Mouse (Mus musculus) gastrocnemius, postnatal 10 days (tissue): ENCODE results near the gene Fstl3. TPM values are rescaled to one million over a fixed set of nuclear protein-coding genes. Genes with fewer than 3 reads are reported as not detected.

Experiments
- DNase-seq: peaks from one replicate; pipeline ENCODE4 v3.0.0; 2021; ENCODE audit warnings: mixed read lengths
- total RNA-seq, 2 experiments: library from RNA; stranded (reverse); gene quantifications; 2 replicates each; pipeline ENCODE4 v1.2.3; 2021

Gene Fstl3
- total RNA-seq, 2 experiments from 2014 or later = 1.1 to 1.6 TPM

- peak; percentile 81 for DNase-seq
Observed at GRCm38 (mm10) chr10:79788386-79789158, 11.5 kb downstream of the Fstl3 start.

GRCm38 (mm10) chr10:79789581-79789980 is 12.5 kb downstream of the Fstl3 start:
- no peak for DNase-seq

GRCm38 (mm10) chr10:79790861-79791260 is 13.8 kb downstream of the Fstl3 start, which contains the start of gene Prss57:
TSS of gene Prss57 (minus strand) at chr10:79790961.
- no peak for DNase-seq

GRCm38 (mm10) chr10:79792339-79793040 is 15.4 kb downstream of the Fstl3 start:
- DNase-seq = no peak

GRCm38 (mm10) chr10:79793051-79793737 is 16.1 kb downstream of the Fstl3 start, which contains the start of gene Palm:
TSS of gene Palm (plus strand) at chr10:79793572.
- DNase-seq = peak; percentile 86

- DNase-seq = no peak
Observed at GRCm38 (mm10) chr10:79793738-79794490, 16.8 kb downstream of the Fstl3 start.

- peak; percentile 53 for DNase-seq
Observed at GRCm38 (mm10) chr10:79794491-79794931, 17.4 kb downstream of the Fstl3 start.

DNA sequence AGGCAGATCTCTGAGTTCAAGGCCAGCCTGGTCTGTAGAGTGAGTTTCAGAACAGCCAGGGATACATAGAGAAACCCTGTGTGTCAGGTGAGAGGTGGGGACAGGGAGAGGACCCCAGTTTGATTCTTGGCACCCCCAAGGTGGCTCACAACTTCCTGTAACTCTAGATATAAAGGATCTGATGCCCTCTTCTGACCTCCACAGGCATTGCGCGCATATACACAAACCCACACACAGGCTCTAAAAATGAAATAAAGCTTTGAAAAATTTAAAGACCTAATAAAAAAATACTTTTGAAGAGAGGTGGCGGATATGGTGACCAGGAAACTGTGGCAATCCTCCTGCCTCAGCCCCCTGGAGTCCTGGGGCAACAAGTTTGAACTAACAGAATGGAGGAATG is 18.8 kb downstream of the Fstl3 start:
- no peak for DNase-seq

DNA sequence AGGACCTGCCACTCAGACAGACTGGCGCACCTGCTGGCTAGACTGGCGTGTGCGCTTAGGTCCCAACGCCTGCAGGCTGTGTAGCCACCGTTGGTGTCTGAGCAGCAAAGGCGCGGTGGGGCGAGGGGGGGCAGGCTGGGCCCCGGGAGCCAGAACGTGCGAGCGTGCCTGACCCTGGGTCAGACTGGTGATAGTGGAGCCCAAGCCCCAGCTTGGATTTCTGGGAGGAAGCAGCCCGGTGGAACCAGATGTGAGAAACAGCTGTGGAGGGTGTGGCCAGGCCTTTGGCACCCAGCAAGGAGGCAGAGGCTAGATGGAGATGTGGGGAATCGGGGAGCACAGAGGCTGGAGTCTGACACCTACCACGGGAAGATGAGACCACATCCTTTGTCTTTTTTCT is 20.3 kb downstream of the Fstl3 start:
- peak; percentile 40 for DNase-seq

- DNase-seq = no peak
Observed at GRCm38 (mm10) chr10:79798289-79798928, 21.3 kb downstream of the Fstl3 start.

DNA sequence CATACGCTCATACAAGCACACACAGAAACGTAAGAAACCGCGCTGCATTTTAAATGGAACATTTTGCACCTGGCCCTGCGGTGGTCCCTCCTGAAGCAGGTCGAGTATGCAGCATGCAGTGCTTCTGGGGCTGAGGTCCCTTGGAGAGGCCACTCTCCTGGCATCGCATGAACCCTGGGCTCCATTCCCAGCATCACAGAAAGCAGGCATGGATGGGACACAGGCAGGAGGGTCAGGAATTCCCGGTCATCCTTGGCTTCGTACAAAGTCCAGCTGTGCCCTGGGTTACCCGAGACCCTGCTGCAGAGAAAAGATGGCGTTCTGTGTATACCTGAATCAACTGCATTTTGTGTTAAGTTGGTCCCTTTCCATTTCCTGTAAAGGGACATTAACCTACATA is 23.4 kb downstream of the Fstl3 start:
- DNase-seq = no peak

DNA sequence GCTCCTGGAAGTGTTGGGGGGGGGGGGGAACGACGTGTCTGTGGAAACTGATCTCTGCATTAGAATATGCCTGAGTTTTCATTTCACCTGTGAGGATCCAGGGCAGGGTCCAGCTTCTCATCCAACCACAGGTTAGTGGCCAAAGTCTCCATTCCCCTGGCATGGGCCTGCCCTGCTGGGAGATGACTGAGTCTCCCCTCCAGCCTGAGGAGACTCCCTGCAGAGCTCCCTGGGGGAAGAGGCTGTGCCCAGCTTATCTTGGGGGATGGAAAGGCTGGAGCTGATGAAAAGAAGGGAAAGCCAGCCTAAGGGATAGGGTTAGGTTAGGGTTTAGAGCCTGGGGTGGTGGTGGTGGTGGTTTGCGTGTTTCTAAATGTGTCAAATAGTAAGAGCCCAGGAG is 24.8 kb downstream of the Fstl3 start:
- DNase-seq = no peak

- DNase-seq = no peak
Observed at GRCm38 (mm10) chr10:79802331-79802971, 25.4 kb downstream of the Fstl3 start.

DNA sequence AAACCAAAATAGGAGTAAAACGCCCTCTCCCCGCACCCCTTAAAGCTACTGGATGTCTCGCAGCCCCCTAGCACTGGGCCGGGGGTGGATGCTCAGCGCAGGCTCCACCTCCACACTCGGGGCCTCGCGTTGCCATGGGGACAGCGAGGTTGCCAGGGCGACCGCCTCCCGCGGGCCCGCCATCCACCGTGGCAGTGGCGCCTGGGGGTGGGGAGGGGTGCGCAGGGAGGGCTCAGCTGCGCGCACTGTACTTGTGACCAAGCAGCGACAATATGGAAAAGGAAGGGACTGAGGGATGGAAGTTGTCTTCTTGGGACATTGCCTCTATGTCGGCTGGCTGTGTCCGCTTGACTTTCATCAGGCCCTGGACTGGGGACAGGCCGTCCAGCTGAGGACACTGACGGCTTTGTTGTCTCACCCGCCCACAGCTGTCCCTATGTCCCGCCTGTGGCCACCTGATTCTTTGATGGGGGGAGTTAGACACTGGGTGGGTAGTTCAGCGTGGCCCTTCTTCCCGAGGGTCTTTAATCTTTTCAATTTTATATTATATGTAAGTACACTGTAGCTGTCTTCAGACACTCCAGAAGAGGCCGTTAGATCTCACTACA is 26.7 kb downstream of the Fstl3 start:
- DNase-seq = peak; percentile 53

DNA sequence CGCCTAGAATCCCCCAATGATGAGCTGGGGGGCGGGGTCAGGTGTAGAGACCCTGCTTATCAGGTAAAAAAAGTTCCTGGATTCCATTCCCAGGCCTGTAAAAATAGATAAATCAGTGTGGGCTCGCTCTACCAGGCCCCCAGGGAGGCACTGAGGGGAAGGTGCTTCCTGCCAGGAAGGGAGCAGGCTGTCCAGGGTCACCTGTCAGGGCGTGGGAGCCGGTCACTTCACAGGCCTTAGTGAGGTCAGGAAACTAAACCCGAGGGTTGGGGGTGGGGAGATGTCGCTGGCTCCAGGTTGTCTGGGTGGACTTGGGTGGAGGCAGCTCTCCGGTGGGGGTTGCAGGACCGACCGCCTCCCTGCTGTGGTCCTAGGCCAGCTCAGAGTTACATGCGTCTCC is 28.6 kb downstream of the Fstl3 start:
- DNase-seq = no peak

DNA sequence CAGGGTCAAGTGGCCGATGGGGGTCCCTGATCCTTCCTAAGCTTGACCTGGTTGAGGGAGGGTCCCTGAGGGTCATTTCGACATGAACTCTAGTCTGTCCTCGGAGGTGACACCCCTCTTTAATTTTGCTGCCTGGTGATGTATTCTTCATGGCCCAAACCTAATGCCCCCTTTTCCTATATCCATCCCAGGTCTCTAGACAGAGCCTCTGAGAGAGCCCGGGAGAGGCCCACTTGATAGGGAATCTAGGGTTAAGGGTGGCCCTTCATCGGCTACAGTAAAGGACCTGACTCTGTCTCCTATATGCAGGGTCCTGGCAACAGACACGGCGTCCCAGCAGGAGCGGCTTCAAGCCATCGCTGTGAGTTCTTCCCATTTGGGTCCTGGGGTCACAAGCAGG is 29.3 kb downstream of the Fstl3 start:
- DNase-seq = no peak

- DNase-seq = no peak
Observed at GRCm38 (mm10) chr10:79806972-79807371, 29.9 kb downstream of the Fstl3 start.

GRCm38 (mm10) chr10:79807826-79808225 is 30.8 kb downstream of the Fstl3 start:
- no peak for DNase-seq

DNA sequence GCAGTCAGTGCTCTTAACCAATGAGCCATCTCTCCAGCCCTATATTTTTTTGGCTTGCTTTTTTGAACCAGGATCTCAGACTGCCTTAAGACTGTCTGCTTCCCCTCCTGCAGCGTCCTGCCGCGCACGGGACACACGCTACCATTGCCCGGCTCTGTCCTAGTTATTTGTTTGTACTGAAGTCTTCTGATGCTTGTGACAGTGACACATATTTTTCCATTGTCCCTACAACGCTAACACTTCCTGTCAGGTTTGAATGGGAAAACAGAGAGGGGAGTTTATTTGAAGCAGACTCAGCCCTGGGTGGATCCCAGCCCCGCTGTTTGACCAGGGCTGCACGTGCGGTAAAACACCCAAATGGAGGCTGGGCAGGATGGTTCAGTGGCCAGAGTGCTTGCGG is 31.7 kb downstream of the Fstl3 start:
- DNase-seq = no peak
